Mouse (Mus musculus) heart, adult 9 months (tissue): ENCODE results near the gene Tnfaip8l1.
A peak's percentile ranks its signal among the peaks of the same experiment; 100 is the strongest.

Source experiments
- DNase-seq, 2 experiments: peaks; one replicate each; pipeline ENCODE4 v3.0.0; 2022; ENCODE audit warnings: low spot score in 2 of 2

The Tnfaip8l1 gene

DNA sequence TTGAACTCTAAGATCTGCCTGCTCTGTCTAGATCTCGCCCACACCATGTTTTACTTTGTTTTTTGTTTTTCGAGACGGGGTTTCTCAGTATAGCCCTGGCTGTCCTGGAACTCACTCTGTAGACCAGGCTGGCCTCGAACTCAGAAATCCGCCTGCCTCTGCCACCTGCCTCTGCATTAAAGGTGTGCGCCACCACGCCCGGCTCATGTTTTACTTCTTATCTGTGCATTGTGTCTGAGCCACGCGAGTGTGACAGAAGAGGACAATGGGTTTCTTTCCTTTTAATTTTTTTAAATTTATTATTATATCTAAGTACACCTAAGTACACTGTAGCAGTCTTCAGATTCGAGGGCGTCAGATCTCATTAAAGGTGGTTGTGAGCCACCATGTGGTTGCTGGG lies 57.0 kb downstream of the Tnfaip8l1 start:
- DNase-seq: no peak

DNA sequence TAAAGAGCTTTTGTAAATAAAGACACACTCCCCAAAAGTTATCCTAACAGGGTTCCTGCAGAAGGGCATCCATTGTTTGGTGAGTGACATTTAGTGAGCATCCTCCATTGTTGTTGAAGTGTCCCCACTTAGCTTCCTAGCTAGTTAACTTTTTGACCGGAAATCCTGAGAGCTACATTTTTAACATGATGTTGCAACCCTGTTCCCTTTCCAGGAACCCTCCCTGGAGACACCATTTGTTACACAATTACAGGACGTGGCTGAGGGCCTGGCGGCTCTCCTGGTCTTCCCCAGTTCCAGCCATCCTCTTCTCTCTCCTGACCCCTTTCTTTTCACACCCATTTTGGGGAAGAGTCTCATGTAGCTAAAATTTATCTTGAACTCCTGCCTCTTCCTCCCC lies 57.5 kb downstream of the Tnfaip8l1 start:
- DNase-seq: peak; percentile 90 to 91
